Mouse (Mus musculus) MEL (cell line): ENCODE results near the gene Usp36. TPM values are rescaled to one million over a fixed set of nuclear protein-coding genes. Genes with fewer than 3 reads are reported as not detected.

Experiments used
- DNase-seq: peaks from one replicate; pipeline ENCODE4 v3.0.0; 2011; ENCODE audit warnings: low read depth, low spot score
- H3K27ac ChIP-seq: 2 replicates; pipeline ENCODE4 v1.5.1; 2012; ENCODE audit warnings: low read depth, mild to moderate bottlenecking, control low read depth, low read length, moderate library complexity; ENCODE audit not compliant: control insufficient read depth
- H3K27me3 ChIP-seq, 2 experiments: fragments of 150-350 bp in 1 of 2; sonication (generic) in 1 of 2; 2 replicates each; pipeline ENCODE4 v1.6.1; 2012; ENCODE audit warnings: low read length in 2 of 2, mild to moderate bottlenecking in 2 of 2, improper control_type of control experiment in 1 of 2, moderate library complexity in 1 of 2; ENCODE audit not compliant: insufficient read depth in 2 of 2, control insufficient read depth in 1 of 2
- H3K36me3 ChIP-seq, 2 experiments: 2 replicates each; pipeline ENCODE4 v1.6.1; 2012 to 2014; ENCODE audit warnings: low read length in 2 of 2, improper control_type of control experiment in 1 of 2, inconsistent platforms in 1 of 2, mild to moderate bottlenecking in 1 of 2; ENCODE audit not compliant: insufficient read depth in 2 of 2, control insufficient read depth in 1 of 2
- H3K4me1 ChIP-seq, 2 experiments: fragments of 150-350 bp in 1 of 2; sonication (generic) in 1 of 2; 2 replicates each; pipeline ENCODE4 v1.6.1; 2012; ENCODE audit warnings: low read length in 2 of 2, improper control_type of control experiment in 1 of 2, mild to moderate bottlenecking in 1 of 2; ENCODE audit not compliant: insufficient read depth in 2 of 2, control insufficient read depth in 1 of 2
- H3K4me3 ChIP-seq, 2 experiments: fragments of 150-350 bp in 1 of 2; sonication (generic) in 1 of 2; 2 replicates each; pipeline ENCODE4 v1.5.1; 2012; ENCODE audit warnings: low read depth in 2 of 2, low read length in 2 of 2, mild to moderate bottlenecking in 2 of 2, moderate library complexity in 2 of 2, control low read depth in 1 of 2, improper control_type of control experiment in 1 of 2; ENCODE audit not compliant: control insufficient read depth in 1 of 2, insufficient read depth in 1 of 2
- H3K79me2 ChIP-seq: 2 replicates; pipeline ENCODE4 v1.6.1; 2012; ENCODE audit warnings: mild to moderate bottlenecking, low read length, moderate library complexity; ENCODE audit not compliant: control insufficient read depth, poor library complexity, insufficient read depth
- H3K9ac ChIP-seq: 2 replicates; pipeline ENCODE4 v1.6.1; 2012; ENCODE audit warnings: low read depth, mild to moderate bottlenecking, control low read depth, low read length, moderate library complexity; ENCODE audit not compliant: control insufficient read depth, poor library complexity, severe bottlenecking
- H3K9me3 ChIP-seq: fragments of 150-350 bp; sonication (generic); replicated peaks from 2 replicates; pipeline ENCODE4 v1.6.1; 2012; ENCODE audit warnings: mild to moderate bottlenecking, low read length, improper control_type of control experiment, moderate library complexity; ENCODE audit not compliant: insufficient read depth
- BHLHE40 ChIP-seq: IDR thresholded peaks from 2 replicates; pipeline ENCODE4 v1.6.1; 2012; ENCODE audit warnings: low read depth, mild to moderate bottlenecking, inconsistent platforms, low read length, improper control_type of control experiment, borderline replicate concordance
- CHD1 ChIP-seq: IDR thresholded peaks from 2 replicates; pipeline ENCODE4 v1.6.1; 2012; ENCODE audit warnings: low read depth, mild to moderate bottlenecking, inconsistent platforms, low read length, improper control_type of control experiment
- CTCF ChIP-seq, 3 experiments: IDR thresholded peaks in 2 of 3; conservative IDR thresholded peaks in 1 of 3; 2 replicates each; pipeline ENCODE4 v1.5.1; 2011 to 2012; ENCODE audit warnings: low read length in 3 of 3, low read depth in 2 of 3, mild to moderate bottlenecking in 2 of 3, improper control_type of control experiment in 1 of 3, inconsistent platforms in 1 of 3, mixed read lengths in 1 of 3, moderate library complexity in 1 of 3; ENCODE audit not compliant: control insufficient read depth in 1 of 3, insufficient read depth in 1 of 3, poor library complexity in 1 of 3, severe bottlenecking in 1 of 3
- ELF1 ChIP-seq: IDR thresholded peaks from 2 replicates; pipeline ENCODE4 v1.6.1; 2014; ENCODE audit warnings: low read depth, mild to moderate bottlenecking, inconsistent platforms, low read length, improper control_type of control experiment, moderate library complexity
- EP300 ChIP-seq, 2 experiments: IDR thresholded peaks; 2 replicates each; pipeline ENCODE4 v1.6.1; 2011; ENCODE audit warnings: improper control_type of control experiment in 2 of 2, low read length in 2 of 2, low read depth in 1 of 2, mild to moderate bottlenecking in 1 of 2
- ETS1 ChIP-seq: IDR thresholded peaks from 2 replicates; pipeline ENCODE4 v1.6.1; 2012; ENCODE audit warnings: low read depth, mild to moderate bottlenecking, inconsistent platforms, low read length, improper control_type of control experiment, moderate library complexity
- HCFC1 ChIP-seq: IDR thresholded peaks from 2 replicates; pipeline ENCODE4 v1.6.1; 2012; ENCODE audit warnings: low read depth, mild to moderate bottlenecking, inconsistent platforms, low read length, improper control_type of control experiment, moderate library complexity
- MAX ChIP-seq: IDR thresholded peaks from 2 replicates; pipeline ENCODE4 v1.6.1; 2011; ENCODE audit warnings: low read length, improper control_type of control experiment
- MAZ ChIP-seq: IDR thresholded peaks from 2 replicates; pipeline ENCODE4 v1.6.1; 2012; ENCODE audit warnings: low read depth, mild to moderate bottlenecking, inconsistent platforms, low read length, improper control_type of control experiment
- MXI1 ChIP-seq: IDR thresholded peaks from 2 replicates; pipeline ENCODE4 v1.6.1; 2011; ENCODE audit warnings: mild to moderate bottlenecking, low read depth, low read length, improper control_type of control experiment
- MYB ChIP-seq: IDR thresholded peaks from 2 replicates; pipeline ENCODE4 v1.6.1; 2011; ENCODE audit warnings: mild to moderate bottlenecking, low read depth, low read length, improper control_type of control experiment
- MYC ChIP-seq: IDR thresholded peaks from 2 replicates; pipeline ENCODE4 v1.6.1; 2011; ENCODE audit warnings: low read depth, mild to moderate bottlenecking, low read length, improper control_type of control experiment, moderate library complexity
- NELFE ChIP-seq: IDR thresholded peaks from 2 replicates; pipeline ENCODE4 v1.6.1; 2011; ENCODE audit warnings: low read depth, low read length, improper control_type of control experiment
- NRF1 ChIP-seq: IDR thresholded peaks from 2 replicates; pipeline ENCODE4 v1.6.1; 2014; ENCODE audit warnings: low read depth, mild to moderate bottlenecking, inconsistent platforms, low read length, improper control_type of control experiment, moderate library complexity; ENCODE audit not compliant: poor library complexity, insufficient read depth, severe bottlenecking
- RAD21 ChIP-seq: IDR thresholded peaks from 2 replicates; pipeline ENCODE4 v1.6.1; 2011; ENCODE audit warnings: mild to moderate bottlenecking, low read depth, low read length, improper control_type of control experiment
- RCOR1 ChIP-seq: IDR thresholded peaks from 2 replicates; pipeline ENCODE4 v1.6.1; 2012; ENCODE audit warnings: low read depth, mild to moderate bottlenecking, inconsistent platforms, low read length, improper control_type of control experiment
- SIN3A ChIP-seq: IDR thresholded peaks from 2 replicates; pipeline ENCODE4 v1.6.1; 2012; ENCODE audit warnings: low read length, improper control_type of control experiment, inconsistent platforms
- SMC3 ChIP-seq: IDR thresholded peaks from 2 replicates; pipeline ENCODE4 v1.6.1; 2011; ENCODE audit warnings: low read depth, low read length, improper control_type of control experiment
- UBTF ChIP-seq: IDR thresholded peaks from 2 replicates; pipeline ENCODE4 v1.6.1; 2012; ENCODE audit warnings: low read depth, mild to moderate bottlenecking, inconsistent platforms, low read length, improper control_type of control experiment, moderate library complexity, borderline replicate concordance; ENCODE audit not compliant: insufficient read depth
- USF1 ChIP-seq: IDR thresholded peaks from 2 replicates; pipeline ENCODE4 v1.6.1; 2014; ENCODE audit warnings: low read depth, mild to moderate bottlenecking, inconsistent platforms, low read length, improper control_type of control experiment, moderate library complexity
- ZMIZ1 ChIP-seq: IDR thresholded peaks from 2 replicates; pipeline ENCODE4 v1.6.1; 2012; ENCODE audit warnings: low read depth, mild to moderate bottlenecking, inconsistent platforms, low read length, improper control_type of control experiment, moderate library complexity
- ZNF384 ChIP-seq: IDR thresholded peaks from 2 replicates; pipeline ENCODE4 v1.6.1; 2012; ENCODE audit warnings: low read depth, mild to moderate bottlenecking, inconsistent platforms, low read length, improper control_type of control experiment
- polyA plus RNA-seq, 2 experiments: library from polyadenylated mRNA; stranded (reverse) in 1 of 2; unstranded in 1 of 2; fragments of >175 nt in 1 of 2; fragments of >200 nt in 1 of 2; gene quantifications; 2 replicates each; pipeline versions ENCODE4 v1.2.1 to v1.2.4; 2012; ENCODE audit warnings: low replicate concordance in 2 of 2, low read depth in 1 of 2; ENCODE audit not compliant: insufficient read length in 2 of 2, insufficient read depth in 1 of 2, missing spikeins in 1 of 2
- total RNA-seq: library from RNA; depleted of rRNA; stranded (reverse); fragments of 300-350 nt; gene quantifications from 2 replicates; pipeline ENCODE4 v1.2.3, GENCODE M21; 2012

Usp36 gene
- total and polyA plus RNA-seq, 3 experiments = 24.8 to 89.6 (median 50.7) TPM

- no peak for DNase-seq
- peaks cover 12 to 17% of the 10 kb centered on the region in 2 experiments for H3K4me1 ChIP-seq
- H3K9me3 ChIP-seq = no peaks in the 10 kb centered on the region
- H3K4me3 ChIP-seq = no peak overlapping the region
- peaks cover 0 to 5% of the 10 kb centered on the region in 2 experiments; a peak in 2 of 4 replicates for H3K36me3 ChIP-seq
- H3K27ac ChIP-seq = no peak overlapping the region
- peaks cover 2% of the 10 kb centered on the region; the same call in 1 of the 2 replicates for H3K79me2 ChIP-seq
- H3K27me3 ChIP-seq = no peaks in the 10 kb centered on the region
- H3K9ac ChIP-seq = no peak overlapping the region
- TF ChIP-seq CTCF (IDR thresholded peaks at IDR 0.05 in 2 of 3, conservative IDR thresholded peaks at IDR 0.05 in 1 of 3; ENCODE audit: control insufficient read depth in 1 of 3, insufficient read depth in 1 of 3, low read depth in 2 of 3, low read length in 3 of 3, poor library complexity in 1 of 3, severe bottlenecking in 1 of 3) (no peak), RCOR1 (no peak), UBTF (no peak)
These were observed 55.5 kb downstream of the Usp36 start for GRCm38 (mm10) chr11:118234500-118234899.

- Histone ChIP-seq H3K4me1 (peaks cover 12 to 17% of the 10 kb centered on the region in 2 experiments), H3K9me3 (no peaks in the 10 kb centered on the region), H3K36me3 (peaks cover 0 to 5% of the 10 kb centered on the region in 2 experiments; a peak in 2 of 4 replicates), H3K27me3 (no peaks in the 10 kb centered on the region), H3K4me3 (no peak overlapping the region), H3K27ac (no peak overlapping the region), H3K9ac (no peak overlapping the region), H3K79me2 (peaks cover 2% of the 10 kb centered on the region; the same call in 1 of the 2 replicates)
- DNase-seq = no peak
- TF ChIP-seq CTCF (IDR thresholded peaks at IDR 0.05 in 2 of 3, conservative IDR thresholded peaks at IDR 0.05 in 1 of 3; ENCODE audit: control insufficient read depth in 1 of 3, insufficient read depth in 1 of 3, low read depth in 2 of 3, low read length in 3 of 3, poor library complexity in 1 of 3, severe bottlenecking in 1 of 3) = no peak
- no peak for TF ChIP-seq UBTF
- no peak for TF ChIP-seq MYB
These were observed 56.1 kb downstream of the Usp36 start for GRCm38 (mm10) chr11:118233924-118234323.

- Histone ChIP-seq H3K79me2 (peaks cover 2% of the 10 kb centered on the region; the same call in 1 of the 2 replicates), H3K4me3 (peak overlapping the region; percentile 35 to 55), H3K36me3 (peaks cover 0 to 14% of the 10 kb centered on the region in 2 experiments; a peak in 2 of 4 replicates), H3K9me3 (no peaks in the 10 kb centered on the region), H3K27ac (peak overlapping the region; percentile 44; the same call in 1 of the 2 replicates), H3K4me1 (peaks cover 23 to 25% of the 10 kb centered on the region in 2 experiments), H3K9ac (peak overlapping the region; percentile 60), H3K27me3 (no peaks in the 10 kb centered on the region)
- DNase-seq = peak; percentile 85
- no peak for TF ChIP-seq NRF1
- peak; percentile 15; the same call in 1 of the 2 replicates for TF ChIP-seq ZNF384
- peak; percentile 57 to 67 for TF ChIP-seq EP300 (IDR thresholded peaks at IDR 0.05; ENCODE audit: low read depth in 1 of 2, low read length in 2 of 2)
- peak; percentile 28 for TF ChIP-seq RCOR1
- TF ChIP-seq RAD21 = peak; percentile 15
- TF ChIP-seq CHD1 = no peak
- TF ChIP-seq MAZ = no peak
- 0 out of 2 replicates have a peak, but pooled peaks have one; percentile 49 for TF ChIP-seq MXI1
- TF ChIP-seq USF1 = peak; percentile 88
- TF ChIP-seq NELFE = peak; percentile 2; the same call in 1 of the 2 replicates
- peak; percentile 45 for TF ChIP-seq SMC3
- peak; percentile 56 to 71 (median 69) for TF ChIP-seq CTCF (IDR thresholded peaks at IDR 0.05 in 2 of 3, conservative IDR thresholded peaks at IDR 0.05 in 1 of 3; ENCODE audit: control insufficient read depth in 1 of 3, insufficient read depth in 1 of 3, low read depth in 2 of 3, low read length in 3 of 3, poor library complexity in 1 of 3, severe bottlenecking in 1 of 3)
- TF ChIP-seq MAX = peak; percentile 60
- TF ChIP-seq ELF1 = peak; percentile 12; the same call in 1 of the 2 replicates
- peak; percentile 49; the same call in 1 of the 2 replicates for TF ChIP-seq ETS1
- TF ChIP-seq MYC = no peak
- TF ChIP-seq HCFC1 = 0 out of 2 replicates have a peak, but pooled peaks have one; percentile 22
- peak; percentile 54; the same call in 1 of the 2 replicates for TF ChIP-seq BHLHE40
- no peak for TF ChIP-seq ZMIZ1
- peak; percentile 24; the same call in 1 of the 2 replicates for TF ChIP-seq MYB
- TF ChIP-seq SIN3A = peak; percentile 36; the same call in 1 of the 2 replicates
These were observed 57.7 kb downstream of the Usp36 start for GRCm38 (mm10) chr11:118232314-118232831.
